Mouse (Mus musculus) kidney, postnatal 36 days (tissue): ENCODE results near the gene Pzp.

ENCODE experiments used
- DNase-seq, 2 experiments: peaks; one replicate each; pipeline ENCODE4 v3.0.0; 2021 to 2022; ENCODE audit warnings: mixed read lengths in 2 of 2

Gene Pzp

GRCm38 (mm10) chr6:128526601-128527000 lies at the start of gene Pzp:
TSS of gene Pzp (minus strand) at chr6:128526720.
- no peak for DNase-seq

- no peak for DNase-seq
Measured at GRCm38 (mm10) chr6:128566589-128566988, 40.1 kb upstream of the Pzp start.

- no peak for DNase-seq
Measured at GRCm38 (mm10) chr6:128554049-128554448, 27.5 kb upstream of the Pzp start.

- DNase-seq: peak; percentile 27 to 30
Measured at GRCm38 (mm10) chr6:128549463-128550452, 23.2 kb upstream of the Pzp start.

DNA sequence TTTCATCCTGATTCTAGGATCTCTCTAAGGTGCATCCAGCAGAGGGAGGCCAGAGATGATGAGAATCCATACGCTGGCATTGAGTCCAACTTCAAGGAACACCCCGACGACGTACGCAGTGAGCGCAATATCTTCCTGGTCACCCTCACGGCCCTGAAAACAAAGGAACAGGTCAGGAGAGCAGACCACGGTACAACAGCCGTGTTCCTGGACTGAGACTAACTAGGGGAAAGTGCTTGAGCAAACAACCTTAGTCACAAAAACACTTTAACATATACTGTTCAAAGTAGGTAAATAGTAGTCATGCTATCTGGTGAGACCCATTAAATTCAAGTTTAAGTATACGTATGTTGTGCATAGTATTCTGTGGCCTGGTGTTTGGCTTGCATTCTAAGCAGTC lies 22.0 kb upstream of the Pzp start:
- no peak for DNase-seq

- no peak for DNase-seq
Measured at GRCm38 (mm10) chr6:128545402-128545801, 18.9 kb upstream of the Pzp start.

DNA sequence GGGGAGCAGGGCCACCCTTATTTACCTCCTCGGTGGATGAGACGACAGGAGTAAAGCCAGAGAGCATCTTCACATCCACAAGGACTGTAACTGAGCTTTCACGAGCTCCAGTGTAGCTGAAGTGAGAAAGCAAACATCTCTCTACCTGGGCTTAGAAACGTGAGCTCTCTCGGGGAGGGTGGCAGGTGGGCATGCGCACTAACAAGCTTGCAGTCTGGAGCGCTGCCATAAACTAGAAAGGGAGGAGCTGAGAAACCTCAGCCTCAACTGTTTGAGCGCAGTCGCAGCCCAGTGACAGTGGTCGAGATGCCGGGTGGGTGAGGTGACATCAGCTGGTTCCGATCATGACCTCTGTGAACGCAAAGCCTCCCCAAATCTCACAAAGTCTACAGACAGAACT lies 16.7 kb upstream of the Pzp start:
- no peak for DNase-seq

- peak in 1 of 2 experiments; percentile 8 for DNase-seq
Measured at GRCm38 (mm10) chr6:128535250-128535649, 8.7 kb upstream of the Pzp start.

- no peak for DNase-seq
Measured at GRCm38 (mm10) chr6:128533296-128533695, 6.8 kb upstream of the Pzp start.

GRCm38 (mm10) chr6:128532701-128533100 lies 6.2 kb upstream of the Pzp start:
- DNase-seq: no peak

DNA sequence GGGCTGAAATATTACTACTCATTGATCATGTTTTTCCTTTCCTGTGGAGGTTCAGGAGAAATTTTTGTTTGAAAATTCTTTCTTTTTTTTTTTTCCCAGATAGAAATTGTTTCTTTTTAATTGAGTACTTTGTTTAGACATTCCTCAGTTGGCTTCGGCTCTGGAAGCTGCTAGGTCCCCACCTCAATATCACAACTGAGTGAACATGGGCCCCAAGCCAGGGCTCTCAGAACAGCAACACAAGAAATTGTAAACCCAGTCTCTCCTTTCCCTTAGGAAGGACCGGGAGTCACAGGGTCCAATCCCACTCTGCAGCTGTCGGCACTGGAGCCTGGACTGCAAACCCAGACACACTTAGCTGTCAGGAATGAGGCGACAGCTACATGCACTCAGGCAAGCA lies 2.0 kb upstream of the Pzp start:
- peak; percentile 10 to 59 for DNase-seq

DNA sequence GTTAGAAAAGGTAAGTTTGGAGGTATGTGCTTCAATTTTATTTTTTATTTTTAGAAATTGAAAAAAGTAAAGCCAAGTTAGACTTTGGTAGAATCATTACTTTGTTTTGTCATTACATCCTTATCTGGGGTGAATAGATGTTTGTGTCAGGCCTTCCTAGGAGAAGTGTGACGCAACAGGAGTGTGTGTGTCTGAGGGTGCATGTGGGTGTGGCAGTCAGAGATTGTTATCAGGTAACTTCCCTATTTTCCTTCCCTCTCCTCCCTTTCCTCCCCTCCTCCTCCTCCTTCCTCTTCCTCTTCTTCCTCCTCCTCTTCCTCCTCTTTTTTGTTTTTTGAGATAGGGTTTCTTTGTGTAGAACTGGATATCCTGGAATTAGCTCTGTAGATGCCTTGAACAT lies 590 bp upstream of the Pzp start:
- no peak for DNase-seq

GRCm38 (mm10) chr6:128525801-128526200 lies 719 bp downstream of the Pzp start:
- peak in 1 of 2 experiments; percentile 18 for DNase-seq

DNA sequence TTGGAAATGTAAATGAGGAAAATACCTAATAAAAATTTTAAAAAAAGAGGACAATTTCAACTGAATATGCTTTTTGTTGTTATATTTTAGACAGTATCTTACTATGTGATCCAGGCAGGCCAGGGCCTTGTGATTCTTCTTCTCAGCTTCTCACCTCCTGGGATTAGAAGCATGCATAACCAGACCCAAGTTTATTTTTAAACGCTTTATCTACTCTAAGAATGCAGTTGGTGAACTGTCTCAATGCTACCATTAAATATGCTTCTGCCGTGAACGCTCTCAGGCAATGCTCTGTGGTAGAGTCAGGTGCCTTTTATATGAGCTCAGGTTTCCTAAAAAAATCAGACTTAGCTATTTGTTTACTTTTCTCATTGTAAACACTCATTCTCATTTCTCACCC lies 3.2 kb downstream of the Pzp start:
- no peak for DNase-seq

GRCm38 (mm10) chr6:128519159-128519558 lies 7.4 kb downstream of the Pzp start:
- no peak for DNase-seq

DNA sequence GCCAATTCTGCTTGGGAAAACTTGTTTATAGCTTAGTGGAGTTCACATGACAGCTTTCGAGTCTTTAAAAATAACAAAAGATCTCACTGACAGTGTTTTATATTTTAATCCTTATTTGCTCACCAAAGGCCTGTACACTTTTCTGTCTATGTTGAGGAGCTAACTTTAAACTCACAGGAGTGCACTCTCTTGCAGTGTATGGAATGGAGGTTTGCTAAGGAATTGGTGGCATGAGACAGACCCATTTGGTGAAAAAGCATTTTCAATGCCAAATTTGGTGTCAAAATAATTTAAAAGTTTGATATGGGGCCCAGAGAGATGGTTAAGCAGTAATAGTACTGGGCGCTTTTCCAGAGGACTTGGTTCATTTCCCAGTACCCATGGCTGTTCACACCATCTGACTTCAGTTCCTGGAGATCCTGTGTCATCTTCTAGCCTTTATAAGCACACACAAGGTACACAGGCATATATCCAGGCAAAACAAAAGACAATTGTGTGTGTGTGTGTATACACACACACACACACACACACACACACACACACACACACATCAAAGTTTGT lies 20.8 kb downstream of the Pzp start:
- no peak for DNase-seq

DNA sequence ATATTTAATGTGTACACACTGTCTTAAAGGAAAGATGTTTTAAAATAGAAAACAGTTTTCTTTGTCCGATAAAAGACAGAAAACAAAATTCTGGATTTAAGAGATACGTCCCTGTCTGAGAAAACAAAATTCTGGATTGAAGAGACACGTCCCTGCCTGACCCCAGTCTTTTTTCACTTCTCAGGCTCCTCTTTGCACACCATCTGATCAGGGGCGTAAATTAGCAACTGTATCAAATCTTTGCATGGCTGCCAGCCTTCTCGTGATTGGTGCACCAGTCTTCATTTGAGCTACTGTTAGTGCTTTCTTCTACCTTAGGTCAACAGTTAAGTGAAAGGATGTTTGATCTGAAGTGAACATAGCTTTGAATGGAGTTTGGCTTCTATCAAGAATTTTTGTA lies 21.8 kb downstream of the Pzp start:
- no peak for DNase-seq

DNA sequence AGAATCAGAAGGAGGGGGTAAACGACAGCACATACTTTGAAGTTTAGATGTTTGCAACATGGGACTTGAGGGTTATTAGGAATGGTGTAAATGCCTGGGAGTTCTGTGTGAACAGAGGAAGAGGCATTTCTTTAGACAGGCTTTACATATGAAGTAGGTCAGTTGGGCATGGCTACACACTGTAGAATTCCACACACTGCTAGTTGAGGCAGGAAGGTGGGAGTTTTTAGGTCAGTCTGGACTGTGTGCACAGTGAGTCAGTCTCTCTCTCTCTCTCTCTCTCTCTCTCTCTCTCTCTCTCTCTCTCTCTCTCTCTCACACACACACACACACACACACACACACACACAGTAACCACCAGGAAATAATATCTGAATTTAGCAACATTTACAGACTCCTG lies 31.2 kb downstream of the Pzp start:
- no peak for DNase-seq

DNA sequence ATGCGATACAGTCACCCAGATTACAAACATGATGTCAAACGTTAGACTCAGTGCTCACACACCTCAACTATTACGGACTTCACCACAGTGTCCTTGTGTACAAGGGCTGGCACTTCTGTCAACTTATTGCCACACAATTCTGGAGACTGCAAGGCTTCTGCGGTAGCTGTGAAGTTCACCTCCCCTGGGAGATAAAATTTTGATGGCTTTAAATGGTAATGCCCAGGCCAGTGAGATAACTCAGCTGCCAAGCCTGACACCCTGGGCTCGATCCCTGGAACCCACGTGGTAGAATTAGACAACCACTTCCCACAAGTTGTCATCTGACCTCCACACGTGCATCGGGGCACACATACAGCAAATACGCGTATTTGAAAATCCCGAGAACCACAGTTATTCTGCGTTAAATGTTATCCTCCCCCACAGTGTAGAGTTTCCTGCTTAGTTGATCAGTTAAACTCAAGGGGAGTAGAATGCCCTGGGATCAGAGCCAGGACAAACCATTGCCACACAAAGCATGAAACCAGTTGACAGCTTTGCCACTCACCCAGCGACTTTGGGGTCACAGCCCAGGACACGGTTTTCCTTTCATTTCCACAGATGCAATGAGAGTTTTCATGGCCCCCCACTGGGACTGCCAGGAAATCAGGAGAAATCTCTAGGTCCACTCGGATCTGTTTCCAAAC lies 31.7 kb downstream of the Pzp start:
- DNase-seq: no peak

DNA sequence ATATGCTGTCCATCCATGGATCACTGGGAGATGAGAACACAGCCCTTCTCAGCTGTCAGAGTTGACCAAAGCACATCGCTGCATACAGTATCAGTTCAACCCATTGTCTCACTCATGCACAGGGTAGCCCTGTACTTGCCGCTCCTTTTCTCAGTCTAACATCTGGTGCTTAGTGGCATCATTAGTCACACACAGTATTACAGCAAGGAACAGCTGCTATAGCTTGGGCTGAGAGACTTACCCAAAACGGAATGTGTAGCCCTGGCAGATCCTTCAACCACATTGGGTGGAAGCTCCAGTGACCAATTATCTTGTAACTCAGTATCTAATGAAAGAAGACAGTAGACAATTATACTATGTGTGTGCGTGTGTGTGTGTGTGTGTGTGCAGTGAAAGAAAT lies 34.6 kb downstream of the Pzp start:
- no peak for DNase-seq

DNA sequence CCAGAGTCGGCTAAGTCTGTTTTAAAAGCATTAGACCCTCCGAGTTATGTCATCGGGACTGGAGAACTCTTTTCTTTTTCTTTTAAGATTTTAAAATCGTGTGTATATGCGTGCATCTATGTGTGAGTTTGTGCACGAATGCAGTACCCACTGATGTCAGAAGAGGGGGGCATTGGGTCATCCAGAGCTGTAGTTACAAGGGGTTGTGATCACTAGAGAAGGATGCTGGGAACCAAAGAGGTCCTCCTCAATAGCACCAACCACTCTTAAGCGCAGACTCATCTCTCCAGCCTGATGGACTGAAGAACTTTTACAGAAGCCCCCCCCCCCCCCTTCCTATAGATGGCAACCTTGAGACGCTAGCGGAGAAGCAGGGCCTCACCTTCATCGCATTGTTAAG lies 36.4 kb downstream of the Pzp start:
- no peak for DNase-seq

- DNase-seq: no peak
Measured at GRCm38 (mm10) chr6:128487736-128488135, 38.8 kb downstream of the Pzp start.
